Mouse (Mus musculus) thymus, adult 2 months (tissue): Measurements from ENCODE around the gene Macf1.

Source experiments
- CTCF ChIP-seq: fragments of 200-500 bp; IDR thresholded peaks from 2 replicates; pipeline ENCODE4 v1.5.1; 2012; ENCODE audit warnings: mild to moderate bottlenecking, control low read depth, low read length, moderate library complexity, borderline replicate concordance; ENCODE audit not compliant: control insufficient read depth, poor library complexity, insufficient read depth; ENCODE audit errors: extremely low read depth
- POLR2A ChIP-seq: fragments of 200-500 bp; IDR thresholded peaks from 2 replicates; pipeline ENCODE4 v1.6.1; 2012; ENCODE audit warnings: mild to moderate bottlenecking, low read length, control low read depth, moderate library complexity; ENCODE audit not compliant: control insufficient read depth, poor library complexity, insufficient read depth; ENCODE audit errors: extremely low read depth

DNA sequence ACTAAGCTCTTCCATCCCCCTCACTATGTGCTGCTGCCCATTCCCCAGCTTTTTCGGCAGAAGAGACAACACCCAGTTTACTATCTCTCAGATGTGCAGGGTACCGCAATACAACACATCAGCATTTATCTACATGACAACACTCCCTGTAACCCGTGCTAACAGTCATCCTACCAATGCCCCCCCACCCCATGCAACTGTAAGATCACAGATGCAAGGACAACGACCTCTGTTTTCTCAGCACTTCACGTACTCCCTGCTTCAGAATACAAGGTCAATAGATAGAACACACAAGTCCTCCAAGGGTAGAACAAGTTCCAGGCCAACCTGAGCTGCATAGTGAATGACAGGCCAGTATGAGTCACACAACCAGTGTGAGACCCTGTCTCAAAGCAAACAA is 28.9 kb downstream of the Macf1 start:
- no peak for TF ChIP-seq CTCF
- no peak for TF ChIP-seq POLR2A
